Mouse (Mus musculus): Measurements from ENCODE around the gene Rbfox3. TPM values are rescaled to one million over a fixed set of nuclear protein-coding genes. Genes with fewer than 3 reads are reported as not detected.
A peak's percentile ranks its signal among the peaks of the same experiment; 100 is the strongest.
"Not testable (repeated sequence)": the region's sequence is repeated elsewhere in the genome, so short reads cannot be mapped to it uniquely, and the experiment has no call there.

Gene Rbfox3
- polyA plus RNA-seq, 1 experiment from 2014 or later = 0.26 TPM

DNA sequence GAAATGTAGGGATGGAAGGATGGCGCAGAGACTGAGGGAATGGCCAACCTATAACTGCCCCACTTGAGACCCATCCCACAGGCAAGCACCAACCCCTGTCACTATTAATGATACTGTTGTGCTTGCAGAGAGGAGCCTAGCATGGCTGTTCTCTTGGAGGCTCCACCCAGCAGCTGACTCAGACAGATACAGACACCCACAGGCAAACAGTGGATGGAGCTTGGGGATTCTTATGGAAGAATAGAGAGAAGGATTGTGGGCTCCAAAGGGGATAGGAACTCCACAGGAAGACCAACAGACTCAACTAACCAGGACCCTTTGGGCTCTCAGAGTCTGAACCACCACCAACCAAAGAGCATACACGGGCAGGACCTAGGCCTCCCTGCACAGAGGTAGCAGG is 136.6 kb downstream of the Rbfox3 start:
- H3K4me3 ChIP-seq; H3K4me1 ChIP-seq (replicated peaks); H3K9me3 ChIP-seq (replicated peaks); H3K36me3 ChIP-seq; H3K27ac ChIP-seq (ENCODE audit: poor library complexity, severe bottlenecking); H3K9ac ChIP-seq; ATAC-seq (ENCODE audit: insufficient number of reproducible peaks, low FRiP score); H3K4me2 ChIP-seq: not testable (repeated sequence)
- peaks cover 18% of the 10 kb centered on the region for H3K27me3 ChIP-seq (replicated peaks)
- 78% methylated on average over 2 of the region's 2 CpGs for WGBS

DNA sequence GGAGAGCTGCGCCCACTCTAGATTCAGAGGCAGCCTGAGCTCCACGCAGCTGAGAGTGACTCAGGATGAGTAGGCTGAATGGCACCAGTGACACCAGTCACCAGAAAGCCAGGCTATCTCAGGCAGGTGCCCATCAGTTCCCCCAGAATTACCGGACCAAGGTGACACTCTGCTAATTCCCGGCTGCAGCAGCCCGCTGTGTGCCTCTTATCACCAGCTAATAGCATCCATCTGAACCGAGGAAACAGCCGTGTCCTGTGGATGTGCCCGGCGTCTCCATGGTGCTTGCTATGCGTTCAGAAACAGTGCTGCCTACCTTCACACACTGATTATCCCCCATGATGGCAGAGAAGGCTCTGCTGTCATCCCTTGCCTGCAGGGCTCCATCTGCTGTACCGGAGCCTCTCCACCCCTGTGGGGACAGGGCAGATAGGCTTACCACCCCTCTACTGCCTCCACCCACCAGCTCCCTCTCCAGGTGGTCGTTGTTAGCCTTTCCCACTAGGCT is 138.3 kb downstream of the Rbfox3 start:
- H3K9me3 ChIP-seq (replicated peaks) = no peaks in the 10 kb centered on the region

DNA sequence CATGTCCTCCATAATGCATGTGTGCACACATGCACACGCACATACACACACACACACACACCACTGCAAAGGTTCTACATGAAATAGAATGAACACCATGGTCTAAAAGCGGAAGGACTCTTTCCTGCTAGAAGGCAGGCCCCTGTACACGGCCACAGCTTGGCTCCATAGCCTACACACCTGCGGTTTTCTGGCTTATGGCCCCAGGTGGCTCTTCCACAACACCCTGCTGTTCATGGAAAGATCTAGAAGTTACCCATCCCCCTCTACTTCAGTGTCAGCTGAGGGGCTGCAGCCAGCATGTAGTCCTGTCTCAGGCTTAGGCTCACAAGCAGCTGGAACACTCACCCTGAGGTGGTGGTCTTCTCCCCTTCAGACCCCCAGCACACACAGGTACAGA is 140.0 kb downstream of the Rbfox3 start:
- no peaks in the 10 kb centered on the region; the same call in 1 of the 2 replicates for H3K4me1 ChIP-seq (replicated peaks)
- ATAC-seq (ENCODE audit: insufficient number of reproducible peaks, low FRiP score) = no peak
- no peaks in the 10 kb centered on the region for H3K9me3 ChIP-seq (replicated peaks)
- peaks cover 21% of the 10 kb centered on the region for H3K27me3 ChIP-seq (replicated peaks)
- 81% methylated on average over 4 of the region's 4 CpGs for WGBS
- H3K27ac ChIP-seq (ENCODE audit: poor library complexity, severe bottlenecking) = no peak overlapping the region
- no peak overlapping the region for H3K4me2 ChIP-seq
- H3K36me3 ChIP-seq = no peaks in the 10 kb centered on the region
- H3K4me3 ChIP-seq = no peak overlapping the region
- no peak overlapping the region for H3K9ac ChIP-seq

More for the DNA sequence above, 138.3 kb downstream of the Rbfox3 start:
- Histone ChIP-seq H3K9ac (no peak overlapping the region), H3K4me2 (no peak overlapping the region), H3K27me3 (replicated peaks) (peaks cover 16% of the 10 kb centered on the region), H3K36me3 (no peaks in the 10 kb centered on the region), H3K4me3 (no peak overlapping the region), H3K4me1 (replicated peaks) (no peaks in the 10 kb centered on the region; the same call in 1 of the 2 replicates), H3K27ac (ENCODE audit: poor library complexity, severe bottlenecking) (peak overlapping the region; percentile 55; the same call in 1 of the 2 replicates)
- 37% methylated on average over 12 of the region's 12 CpGs for WGBS
- peak; percentile 77 for ATAC-seq (ENCODE audit: insufficient number of reproducible peaks, low FRiP score)

DNA sequence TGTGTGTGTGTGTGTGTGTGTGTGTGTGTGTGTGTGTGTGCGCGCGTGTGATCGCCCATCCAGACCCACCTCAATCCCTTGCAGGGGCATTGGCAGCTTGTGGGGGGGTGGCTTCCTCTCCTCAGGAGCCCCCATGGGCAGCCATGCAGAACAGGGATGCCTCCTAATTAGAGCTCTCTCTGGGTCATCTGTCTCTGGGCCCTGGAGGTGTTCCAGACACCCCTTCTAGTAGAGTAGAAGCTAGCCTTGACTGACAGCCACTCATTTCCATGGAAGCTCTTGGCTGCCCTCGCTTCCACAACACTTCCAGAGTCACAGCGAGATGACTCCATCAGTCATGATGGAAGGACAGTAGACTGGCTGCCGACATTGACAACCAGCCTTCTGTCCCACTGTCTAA is 140.6 kb downstream of the Rbfox3 start:
- no peaks in the 10 kb centered on the region for H3K36me3 ChIP-seq
- 88% methylated on average over 7 of the region's 7 CpGs for WGBS
- no peak overlapping the region for H3K4me2 ChIP-seq
- H3K27ac ChIP-seq (ENCODE audit: poor library complexity, severe bottlenecking) = no peak overlapping the region
- no peaks in the 10 kb centered on the region; the same call in 1 of the 2 replicates for H3K4me1 ChIP-seq (replicated peaks)
- H3K9ac ChIP-seq = no peak overlapping the region
- peaks cover 21% of the 10 kb centered on the region for H3K27me3 ChIP-seq (replicated peaks)
- H3K4me3 ChIP-seq = no peak overlapping the region
- no peak for ATAC-seq (ENCODE audit: insufficient number of reproducible peaks, low FRiP score)
- H3K9me3 ChIP-seq (replicated peaks) = no peaks in the 10 kb centered on the region

DNA sequence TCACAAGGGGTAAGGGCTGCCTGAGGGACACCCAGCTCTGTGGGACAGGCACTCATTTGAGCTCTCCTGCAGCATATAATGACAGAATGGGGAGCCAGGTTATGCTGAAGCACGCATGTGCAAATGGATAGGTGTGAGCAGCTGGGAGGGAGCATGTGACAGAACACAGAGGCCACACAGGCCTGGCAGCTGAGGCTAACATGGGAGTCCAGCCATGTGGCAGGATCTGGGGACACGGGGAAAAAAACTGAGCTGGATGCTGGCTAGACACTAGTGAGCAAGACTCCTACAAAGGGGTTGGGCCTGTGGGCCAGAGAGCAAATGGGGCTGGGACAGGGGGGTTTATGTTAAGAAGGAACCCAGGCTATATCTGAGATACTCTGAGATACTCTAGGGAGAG is 141.9 kb downstream of the Rbfox3 start:
- Histone ChIP-seq H3K4me3 (no peak overlapping the region), H3K27ac (ENCODE audit: poor library complexity, severe bottlenecking) (no peak overlapping the region), H3K36me3 (no peaks in the 10 kb centered on the region), H3K27me3 (replicated peaks) (peaks cover 21% of the 10 kb centered on the region), H3K9ac (no peak overlapping the region), H3K4me1 (replicated peaks) (no peaks in the 10 kb centered on the region; the same call in 1 of the 2 replicates), H3K9me3 (replicated peaks) (no peaks in the 10 kb centered on the region), H3K4me2 (no peak overlapping the region)
- 59% methylated on average over 2 of the region's 2 CpGs for WGBS
- ATAC-seq (ENCODE audit: insufficient number of reproducible peaks, low FRiP score) = no peak

DNA sequence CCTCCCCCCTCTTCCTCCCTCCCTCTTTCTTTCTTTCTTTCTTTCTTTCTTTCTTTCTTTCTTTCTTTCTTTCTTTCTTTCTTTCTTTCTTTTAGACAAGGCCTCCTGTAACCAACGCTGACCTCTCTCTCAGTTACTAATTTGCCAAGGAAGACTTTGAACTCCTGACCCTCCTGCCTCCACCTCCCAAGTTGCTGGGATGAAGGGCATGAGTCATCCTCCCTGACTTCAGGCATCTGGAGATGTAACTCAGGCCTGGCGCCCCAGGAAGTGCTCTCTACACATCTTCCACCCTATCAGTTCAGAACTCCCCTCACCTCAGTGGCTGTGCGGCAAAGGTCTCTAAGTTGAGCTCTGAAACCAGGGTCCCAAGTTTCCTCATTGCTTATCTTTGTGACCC is 143.0 kb downstream of the Rbfox3 start:
- no peak overlapping the region for H3K27ac ChIP-seq (ENCODE audit: poor library complexity, severe bottlenecking)
- peak; percentile 26; the same call in 1 of the 2 replicates for ATAC-seq (ENCODE audit: insufficient number of reproducible peaks, low FRiP score)
- H3K4me3 ChIP-seq = no peak overlapping the region
- peaks cover 13% of the 10 kb centered on the region; the same call in 1 of the 2 replicates for H3K27me3 ChIP-seq (replicated peaks)
- 43% methylated on average over 3 of the region's 3 CpGs for whole genome bisulfite sequencing
- no peak overlapping the region for H3K4me2 ChIP-seq
- H3K9ac ChIP-seq = no peak overlapping the region
- no peaks in the 10 kb centered on the region for H3K9me3 ChIP-seq (replicated peaks)
- H3K4me1 ChIP-seq (replicated peaks) = no peaks in the 10 kb centered on the region; the same call in 1 of the 2 replicates
- H3K36me3 ChIP-seq = no peaks in the 10 kb centered on the region

DNA sequence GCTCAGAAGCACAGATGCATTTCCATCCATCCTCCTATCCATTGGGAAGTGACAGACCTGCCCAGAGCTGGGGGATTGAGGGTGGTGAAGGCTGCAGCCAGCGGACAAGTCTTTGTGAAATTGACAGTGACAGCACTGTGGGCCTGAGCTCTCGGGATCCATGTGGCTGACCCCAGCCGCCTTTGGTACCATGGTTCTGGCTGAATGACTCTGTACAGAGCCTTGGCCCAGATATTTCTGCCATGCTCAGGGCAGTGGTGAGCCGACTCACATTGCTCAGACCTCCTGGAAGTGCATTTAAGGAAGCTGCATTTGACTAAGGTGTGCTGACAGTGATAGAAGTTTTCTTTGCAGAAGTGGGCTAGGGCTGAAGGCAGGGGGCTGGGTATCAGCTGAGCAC is 144.0 kb downstream of the Rbfox3 start:
- Histone ChIP-seq H3K4me3 (no peak overlapping the region), H3K4me2 (no peak overlapping the region), H3K27me3 (replicated peaks) (peaks cover 5% of the 10 kb centered on the region; the same call in 1 of the 2 replicates), H3K27ac (ENCODE audit: poor library complexity, severe bottlenecking) (no peak overlapping the region), H3K9ac (no peak overlapping the region), H3K36me3 (no peaks in the 10 kb centered on the region), H3K9me3 (replicated peaks) (no peaks in the 10 kb centered on the region), H3K4me1 (replicated peaks) (no peaks in the 10 kb centered on the region)
- ATAC-seq (ENCODE audit: insufficient number of reproducible peaks, low FRiP score) = no peak
- WGBS = 59% methylated on average over 4 of the region's 4 CpGs

DNA sequence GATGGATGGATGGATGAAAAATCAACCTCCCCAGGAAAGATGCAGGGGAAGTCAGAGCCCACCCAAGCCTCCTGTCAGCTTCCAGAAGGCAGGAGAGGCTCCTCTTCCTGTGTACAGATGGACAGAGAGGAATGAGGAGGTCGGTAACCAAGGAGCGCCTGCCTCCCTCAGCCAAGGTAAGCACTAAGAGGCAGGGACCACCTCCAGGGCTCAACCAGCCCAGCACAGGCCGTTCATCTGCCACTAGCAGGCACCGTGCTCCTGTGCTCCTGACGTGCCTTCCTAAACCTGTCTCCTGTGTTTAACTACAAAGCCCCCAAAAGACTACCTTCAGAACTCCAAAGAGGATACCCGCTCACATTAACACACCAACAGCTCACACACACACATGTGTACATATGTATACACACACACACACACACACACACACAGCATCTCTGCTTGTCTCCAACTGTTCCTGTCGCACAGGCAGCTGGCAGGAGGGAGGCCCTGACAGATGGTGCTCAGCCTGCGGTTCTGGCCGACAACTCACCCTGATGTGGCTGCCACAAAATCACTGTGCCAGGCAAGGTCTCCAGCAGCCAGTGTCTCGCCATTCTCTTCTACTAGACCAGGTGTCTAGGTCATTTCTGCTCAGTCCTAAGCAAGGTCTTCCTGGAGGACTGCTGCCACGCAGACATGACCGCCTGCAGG is 151.0 kb downstream of the Rbfox3 start:
- Histone ChIP-seq H3K9me3 (replicated peaks) (no peaks in the 10 kb centered on the region), H3K27me3 (replicated peaks) (no peaks in the 10 kb centered on the region; the same call in 1 of the 2 replicates), H3K4me2 (no peak overlapping the region), H3K9ac (no peak overlapping the region), H3K27ac (ENCODE audit: poor library complexity, severe bottlenecking) (no peak overlapping the region), H3K4me3 (no peak overlapping the region), H3K36me3 (no peaks in the 10 kb centered on the region), H3K4me1 (replicated peaks) (no peaks in the 10 kb centered on the region)
- ATAC-seq (ENCODE audit: insufficient number of reproducible peaks, low FRiP score) = no peak
- WGBS = 80% methylated on average over 12 of the region's 12 CpGs

DNA sequence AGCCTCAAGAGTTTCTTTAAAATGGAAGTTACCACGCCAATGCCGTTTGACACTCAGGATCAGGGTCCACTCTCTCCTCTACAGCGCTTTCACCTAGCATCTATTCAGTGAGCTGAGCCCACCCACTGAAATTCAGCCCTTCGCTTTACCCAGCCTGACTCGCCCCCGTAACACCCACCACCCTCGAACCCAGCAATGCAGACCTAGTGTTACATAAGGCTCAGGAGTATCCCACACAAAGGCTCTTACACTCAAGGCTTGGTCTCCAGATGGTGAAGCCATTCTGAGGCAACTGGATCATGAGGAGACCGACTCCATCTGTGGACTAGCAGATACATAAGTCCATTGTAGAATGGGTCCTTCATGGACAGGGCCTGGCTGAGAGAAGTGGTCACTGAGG is 152.2 kb downstream of the Rbfox3 start:
- no peaks in the 10 kb centered on the region for H3K36me3 ChIP-seq
- no peaks in the 10 kb centered on the region for H3K4me1 ChIP-seq (replicated peaks)
- no peak for ATAC-seq (ENCODE audit: insufficient number of reproducible peaks, low FRiP score)
- WGBS = 83% methylated on average over 8 of the region's 8 CpGs
- H3K4me2 ChIP-seq = no peak overlapping the region
- no peaks in the 10 kb centered on the region; the same call in 1 of the 2 replicates for H3K27me3 ChIP-seq (replicated peaks)
- no peaks in the 10 kb centered on the region for H3K9me3 ChIP-seq (replicated peaks)
- H3K4me3 ChIP-seq = no peak overlapping the region
- H3K27ac ChIP-seq (ENCODE audit: poor library complexity, severe bottlenecking) = no peak overlapping the region
- H3K9ac ChIP-seq = no peak overlapping the region

DNA sequence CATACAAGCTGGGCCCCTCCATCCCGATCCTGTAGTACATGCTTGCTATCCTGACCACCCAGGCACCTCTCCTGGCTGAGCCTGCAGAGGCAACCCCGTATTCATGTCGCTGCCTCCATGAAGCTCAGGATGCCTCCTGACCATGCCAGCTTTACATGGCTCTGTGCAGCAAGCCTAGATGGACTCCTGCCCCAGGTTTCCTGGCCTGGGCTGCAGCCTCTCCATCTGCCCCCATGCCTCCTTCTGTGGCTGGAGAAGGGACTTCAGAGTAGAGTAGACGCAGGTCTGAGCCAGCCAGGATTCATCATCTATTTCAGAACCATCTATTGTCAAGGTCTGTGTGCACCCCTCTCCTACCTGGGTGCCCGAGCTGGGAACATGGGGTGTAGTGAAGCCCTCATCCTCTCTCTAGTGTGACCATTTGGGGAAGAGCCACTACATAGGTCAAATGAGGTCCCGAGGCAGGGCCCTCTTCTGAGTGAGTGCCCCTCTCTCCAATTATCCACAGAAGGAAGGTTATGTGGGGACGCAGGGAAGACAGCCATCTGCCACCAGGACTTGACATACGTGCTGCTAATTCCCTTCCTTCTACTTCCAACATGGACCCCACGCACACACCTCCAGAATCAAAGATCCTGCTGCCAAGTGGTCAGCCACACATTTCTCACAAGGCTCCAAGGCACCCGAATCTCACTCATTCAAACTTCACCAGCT is 153.0 kb downstream of the Rbfox3 start:
- ATAC-seq (ENCODE audit: insufficient number of reproducible peaks, low FRiP score) = no peak
- no peak overlapping the region for H3K4me3 ChIP-seq
- H3K4me1 ChIP-seq (replicated peaks) = no peaks in the 10 kb centered on the region
- H3K36me3 ChIP-seq = no peaks in the 10 kb centered on the region
- no peak overlapping the region for H3K27ac ChIP-seq (ENCODE audit: poor library complexity, severe bottlenecking)
- H3K9ac ChIP-seq = no peak overlapping the region
- H3K27me3 ChIP-seq (replicated peaks) = no peaks in the 10 kb centered on the region; the same call in 1 of the 2 replicates
- H3K4me2 ChIP-seq = no peak overlapping the region
- no peaks in the 10 kb centered on the region for H3K9me3 ChIP-seq (replicated peaks)
- WGBS = 80% methylated on average over 10 of the region's 10 CpGs

DNA sequence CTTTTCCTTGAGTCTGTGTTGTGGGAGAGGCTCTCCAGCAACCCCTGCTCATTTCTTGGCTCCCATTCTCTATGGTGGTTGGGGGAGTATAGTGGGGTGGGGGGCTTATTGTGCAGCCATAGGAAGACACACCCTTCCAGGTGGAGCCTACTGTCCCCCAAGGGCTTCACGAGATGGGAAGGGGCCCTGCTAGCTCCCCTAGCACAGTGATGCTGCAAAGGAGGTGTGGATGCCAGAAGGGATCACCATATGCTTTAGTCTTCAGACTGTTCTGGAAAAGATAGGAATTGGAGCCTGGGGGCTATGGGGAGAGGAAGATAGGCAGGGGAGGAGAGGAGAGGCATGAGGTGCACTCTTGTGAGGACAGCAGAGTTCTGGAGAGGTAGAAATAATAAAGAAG is 153.9 kb downstream of the Rbfox3 start:
- Histone ChIP-seq H3K4me3 (no peak overlapping the region), H3K36me3 (no peaks in the 10 kb centered on the region), H3K9ac (no peak overlapping the region), H3K27me3 (replicated peaks) (no peaks in the 10 kb centered on the region; the same call in 1 of the 2 replicates), H3K4me2 (no peak overlapping the region), H3K27ac (ENCODE audit: poor library complexity, severe bottlenecking) (no peak overlapping the region), H3K9me3 (replicated peaks) (no peaks in the 10 kb centered on the region), H3K4me1 (replicated peaks) (no peaks in the 10 kb centered on the region)
- WGBS = 75% methylated on average over 1 of the region's 1 CpGs
- no peak for ATAC-seq (ENCODE audit: insufficient number of reproducible peaks, low FRiP score)

All from heart, embryonic 12.5 days (tissue).